In the genomic region with DNA sequence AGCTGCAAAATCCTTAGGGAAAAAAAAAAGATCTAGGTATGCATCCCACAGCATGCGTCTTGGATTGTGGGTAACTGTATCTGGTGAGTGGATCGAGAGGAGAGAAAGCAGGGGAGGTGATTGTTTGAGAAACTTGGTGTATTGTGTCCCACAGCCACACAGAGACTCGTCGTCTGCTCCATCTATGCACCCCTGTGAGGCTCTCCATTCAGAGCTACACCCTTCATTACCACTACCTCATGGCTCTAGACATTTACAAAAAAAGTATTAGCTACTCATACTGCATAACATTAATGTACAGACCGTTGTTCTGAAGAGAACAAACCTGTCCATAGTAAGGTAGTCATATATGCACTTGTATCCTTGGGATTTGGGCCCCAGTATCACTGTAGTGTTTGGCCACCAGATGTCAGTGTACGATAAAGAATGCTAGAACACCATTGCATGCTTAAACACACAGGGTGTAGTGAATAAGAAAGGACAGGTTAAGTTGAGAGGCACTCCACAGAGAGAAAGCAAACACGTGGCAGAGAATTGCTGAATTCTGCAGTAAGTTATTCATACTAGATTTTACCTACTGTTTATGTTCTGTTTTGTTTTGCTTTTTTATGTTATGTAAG, we compare ENCODE assay signal across 8 mouse cellular contexts.
A peak's percentile ranks its signal among the peaks of the same experiment; 100 is the strongest.
DNase-seq lines count a peak whose midpoint lies in the region; ATAC-seq and TF ChIP-seq lines count a peak whose summit lies in the region.

No protein-coding gene starts in this region.

- no peak for TF ChIP-seq EP300 in liver, embryonic 14.5 days (IDR thresholded peaks at IDR 0.05; ENCODE audit: low read depth)

- no peaks in the 10 kb centered on the region for H3K9me3 ChIP-seq in liver, embryonic 14.5 days (ENCODE audit: control insufficient read depth, low read length)
- no peaks in the 10 kb centered on the region for H3K9me3 ChIP-seq in liver, embryonic 12.5 days (replicated peaks)
- no peaks in the 10 kb centered on the region for H3K9me3 ChIP-seq in hindbrain, embryonic 15.5 days
- no peaks in the 10 kb centered on the region for H3K9me3 ChIP-seq in midbrain, embryonic 13.5 days
- no peaks in the 10 kb centered on the region for H3K9me3 ChIP-seq in heart, embryonic 11.5 days (replicated peaks; ENCODE audit: control insufficient read depth, low read length)

- WGBS in liver, embryonic 14.5 days (ENCODE audit: insufficient replicate concordance): 43% methylated on average over 7 of the region's 7 CpGs
- WGBS in liver, embryonic 12.5 days (ENCODE audit: insufficient replicate concordance): 45% methylated on average over 7 of the region's 7 CpGs
- 48% methylated on average over 7 of the region's 7 CpGs for WGBS in hindbrain, embryonic 15.5 days
- WGBS in midbrain, embryonic 13.5 days: 49% methylated on average over 7 of the region's 7 CpGs
- 47% methylated on average over 7 of the region's 7 CpGs for WGBS in heart, embryonic 11.5 days (ENCODE audit: insufficient replicate concordance)

- intact Hi-C loops in heart, postnatal 25 days (cut with DNase I): no loop called here

- no peak overlapping the region for H3K4me3 ChIP-seq in liver, embryonic 14.5 days (ENCODE audit: insufficient read depth in 1 of 2, low read depth in 2 of 2, low read length in 2 of 2)
- no peak overlapping the region for H3K4me3 ChIP-seq in liver, embryonic 12.5 days
- H3K4me3 ChIP-seq in hindbrain, embryonic 15.5 days: no peak overlapping the region
- H3K4me3 ChIP-seq in midbrain, embryonic 13.5 days (replicated peaks): no peak overlapping the region
- H3K4me3 ChIP-seq in heart, embryonic 11.5 days (ENCODE audit: low read depth, low read length): no peak overlapping the region

- H3K4me1 ChIP-seq in liver, embryonic 14.5 days (replicated peaks; ENCODE audit: control insufficient read depth in 2 of 2, insufficient read depth in 2 of 2, low read length in 1 of 2): no peaks in the 10 kb centered on the region
- no peaks in the 10 kb centered on the region for H3K4me1 ChIP-seq in liver, embryonic 12.5 days
- H3K4me1 ChIP-seq in hindbrain, embryonic 15.5 days (replicated peaks): no peaks in the 10 kb centered on the region
- H3K4me1 ChIP-seq in midbrain, embryonic 13.5 days (replicated peaks): no peaks in the 10 kb centered on the region
- no peaks in the 10 kb centered on the region for H3K4me1 ChIP-seq in heart, embryonic 11.5 days (ENCODE audit: control insufficient read depth, insufficient read depth, low read length)

- no peak for ATAC-seq in liver, embryonic 14.5 days (ENCODE audit: insufficient read depth)
- ATAC-seq in liver, embryonic 12.5 days: no peak
- ATAC-seq in hindbrain, embryonic 15.5 days (ENCODE audit: low FRiP score, low read depth): peak; percentile 75
- peak; percentile 90 for ATAC-seq in midbrain, embryonic 13.5 days
- no peak for ATAC-seq in heart, embryonic 11.5 days (replicated peaks; ENCODE audit: insufficient number of reproducible peaks, low FRiP score, low TSS enrichment)

- H3K27ac ChIP-seq in liver, embryonic 14.5 days: no peak overlapping the region
- H3K27ac ChIP-seq in liver, embryonic 12.5 days: no peak overlapping the region
- no peak overlapping the region for H3K27ac ChIP-seq in hindbrain, embryonic 15.5 days (replicated peaks)
- no peak overlapping the region for H3K27ac ChIP-seq in midbrain, embryonic 13.5 days
- no peak overlapping the region for H3K27ac ChIP-seq in heart, embryonic 11.5 days (ENCODE audit: low read depth, low read length)

- DNase-seq in liver, embryonic 14.5 days (ENCODE audit: low read depth in 3 of 3, low spot score in 3 of 3): no peak
- peak; percentile 49 for DNase-seq in cerebellum, adult 9-10 months
- no peak for DNase-seq in adrenal gland, postnatal 36 days
- no peak for DNase-seq in heart, postnatal 25 days (ENCODE audit: low spot score)

- TF ChIP-seq CTCF in liver, embryonic 14.5 days (IDR thresholded peaks at IDR 0.05; ENCODE audit: low read depth): peak; percentile 21; the same call in 1 of the 2 replicates

- no peaks in the 10 kb centered on the region for H3K27me3 ChIP-seq in liver, embryonic 14.5 days (ENCODE audit: control insufficient read depth, insufficient read depth, low read length)
- no peaks in the 10 kb centered on the region for H3K27me3 ChIP-seq in liver, embryonic 12.5 days (replicated peaks)
- no peaks in the 10 kb centered on the region for H3K27me3 ChIP-seq in hindbrain, embryonic 15.5 days
- H3K27me3 ChIP-seq in midbrain, embryonic 13.5 days: no peaks in the 10 kb centered on the region
- no peaks in the 10 kb centered on the region for H3K27me3 ChIP-seq in heart, embryonic 11.5 days (ENCODE audit: control insufficient read depth, insufficient read depth, low read length)

- no peaks in the 10 kb centered on the region for H3K36me3 ChIP-seq in liver, embryonic 14.5 days (replicated peaks; ENCODE audit: control insufficient read depth, insufficient read depth, low read depth)
- H3K36me3 ChIP-seq in liver, embryonic 12.5 days: no peaks in the 10 kb centered on the region
- no peaks in the 10 kb centered on the region for H3K36me3 ChIP-seq in hindbrain, embryonic 15.5 days
- no peaks in the 10 kb centered on the region for H3K36me3 ChIP-seq in midbrain, embryonic 13.5 days
- no peaks in the 10 kb centered on the region for H3K36me3 ChIP-seq in heart, embryonic 11.5 days (ENCODE audit: control insufficient read depth, insufficient read depth, low read length)

- H3K9ac ChIP-seq in liver, embryonic 14.5 days (replicated peaks): no peak overlapping the region
- no peak overlapping the region for H3K9ac ChIP-seq in liver, embryonic 12.5 days
- no peak overlapping the region for H3K9ac ChIP-seq in hindbrain, embryonic 15.5 days
- no peak overlapping the region for H3K9ac ChIP-seq in midbrain, embryonic 13.5 days (replicated peaks)
- H3K9ac ChIP-seq in heart, embryonic 11.5 days (ENCODE audit: low read depth, low read length): no peak overlapping the region

- no peak overlapping the region for H3K4me2 ChIP-seq in liver, embryonic 14.5 days (ENCODE audit: low read depth)
- no peak overlapping the region for H3K4me2 ChIP-seq in liver, embryonic 12.5 days
- no peak overlapping the region for H3K4me2 ChIP-seq in hindbrain, embryonic 15.5 days
- no peak overlapping the region for H3K4me2 ChIP-seq in midbrain, embryonic 13.5 days (replicated peaks)
- no peak overlapping the region for H3K4me2 ChIP-seq in heart, embryonic 11.5 days

Comparison
In these comparisons a context has a peak if more than half of its experiments do, and no peak if none do; other contexts are left out.
1. ATAC-seq: peak in hindbrain, embryonic 15.5 days (single experiment) and midbrain, embryonic 13.5 days (single experiment); none in liver, embryonic 14.5 days (single experiment), liver, embryonic 12.5 days (single experiment) and heart, embryonic 11.5 days (single experiment).